Mouse (Mus musculus): ENCODE data around the gene Vps8. TPM values are rescaled to one million over a fixed set of nuclear protein-coding genes. Genes with fewer than 3 reads are reported as not detected.

Vps8 gene
- polyA plus RNA-seq, 1 experiment from 2014 or later = 33.1 TPM

- Histone ChIP-seq H3K27me3 (replicated peaks; ENCODE audit: control insufficient read depth, insufficient read depth, low read length) (no peaks in the 10 kb centered on the region), H3K9ac (ENCODE audit: low read depth, low read length) (peak overlapping the region; percentile 31; the same call in 1 of the 2 replicates), H3K9me3 (ENCODE audit: control insufficient read depth, low read length) (no peaks in the 10 kb centered on the region), H3K4me2 (ENCODE audit: low read length) (0 out of 2 replicates have a peak overlapping the region, but pooled peaks have one; percentile 5), H3K4me1 (ENCODE audit: control insufficient read depth, insufficient read depth, low read depth, low read length) (peaks cover 15% of the 10 kb centered on the region), H3K4me3 (ENCODE audit: low read length) (no peak overlapping the region), H3K36me3 (ENCODE audit: control insufficient read depth, insufficient read depth, low read length) (no peaks in the 10 kb centered on the region), H3K27ac (ENCODE audit: low read depth, low read length) (peak overlapping the region; percentile 60; the same call in 1 of the 2 replicates)
- WGBS = 8% methylated on average over 8 of the region's 8 CpGs
- ATAC-seq = peak; percentile 66
Measured at GRCm38 (mm10) chr16:21398345-21399051, 24.4 kb upstream of the Vps8 start.

GRCm38 (mm10) chr16:21399942-21400341 lies 23.0 kb upstream of the Vps8 start:
- Histone ChIP-seq H3K9me3 (ENCODE audit: control insufficient read depth, low read length) (no peaks in the 10 kb centered on the region), H3K9ac (ENCODE audit: low read depth, low read length) (no peak overlapping the region), H3K4me1 (ENCODE audit: control insufficient read depth, insufficient read depth, low read depth, low read length) (peaks cover 15% of the 10 kb centered on the region), H3K4me2 (ENCODE audit: low read length) (no peak overlapping the region), H3K27ac (ENCODE audit: low read depth, low read length) (no peak overlapping the region), H3K27me3 (replicated peaks; ENCODE audit: control insufficient read depth, insufficient read depth, low read length) (no peaks in the 10 kb centered on the region), H3K4me3 (ENCODE audit: low read length) (no peak overlapping the region), H3K36me3 (ENCODE audit: control insufficient read depth, insufficient read depth, low read length) (no peaks in the 10 kb centered on the region)
- 78% methylated on average over 4 of the region's 4 CpGs for WGBS
- ATAC-seq = no peak

GRCm38 (mm10) chr16:21402068-21402467 lies 20.9 kb upstream of the Vps8 start:
- Histone ChIP-seq H3K9ac (ENCODE audit: low read depth, low read length) (no peak overlapping the region), H3K4me1 (ENCODE audit: control insufficient read depth, insufficient read depth, low read depth, low read length) (peaks cover 10% of the 10 kb centered on the region), H3K9me3 (ENCODE audit: control insufficient read depth, low read length) (no peaks in the 10 kb centered on the region), H3K27me3 (replicated peaks; ENCODE audit: control insufficient read depth, insufficient read depth, low read length) (no peaks in the 10 kb centered on the region), H3K4me2 (ENCODE audit: low read length) (no peak overlapping the region), H3K36me3 (ENCODE audit: control insufficient read depth, insufficient read depth, low read length) (no peaks in the 10 kb centered on the region), H3K4me3 (ENCODE audit: low read length) (no peak overlapping the region), H3K27ac (ENCODE audit: low read depth, low read length) (no peak overlapping the region)
- no peak for ATAC-seq
- WGBS = 72% methylated on average over 17 of the region's 17 CpGs

- Histone ChIP-seq H3K9me3 (ENCODE audit: control insufficient read depth, low read length) (no peaks in the 10 kb centered on the region), H3K27me3 (replicated peaks; ENCODE audit: control insufficient read depth, insufficient read depth, low read length) (no peaks in the 10 kb centered on the region), H3K4me1 (ENCODE audit: control insufficient read depth, insufficient read depth, low read depth, low read length) (peaks cover 3% of the 10 kb centered on the region), H3K9ac (ENCODE audit: low read depth, low read length) (no peak overlapping the region), H3K27ac (ENCODE audit: low read depth, low read length) (no peak overlapping the region), H3K4me3 (ENCODE audit: low read length) (no peak overlapping the region), H3K36me3 (ENCODE audit: control insufficient read depth, insufficient read depth, low read length) (no peaks in the 10 kb centered on the region), H3K4me2 (ENCODE audit: low read length) (no peak overlapping the region)
- 69% methylated on average over 2 of the region's 2 CpGs for WGBS
- no peak for ATAC-seq
Measured at GRCm38 (mm10) chr16:21403402-21403801, 19.5 kb upstream of the Vps8 start.

GRCm38 (mm10) chr16:21404631-21405030 lies 18.3 kb upstream of the Vps8 start:
- no peak overlapping the region for H3K4me3 ChIP-seq (ENCODE audit: low read length)
- H3K4me2 ChIP-seq (ENCODE audit: low read length) = no peak overlapping the region
- no peak for ATAC-seq
- no peaks in the 10 kb centered on the region for H3K36me3 ChIP-seq (ENCODE audit: control insufficient read depth, insufficient read depth, low read length)
- 48% methylated on average over 5 of the region's 5 CpGs for WGBS
- H3K9ac ChIP-seq (ENCODE audit: low read depth, low read length) = no peak overlapping the region
- H3K9me3 ChIP-seq (ENCODE audit: control insufficient read depth, low read length) = no peaks in the 10 kb centered on the region
- no peaks in the 10 kb centered on the region for H3K4me1 ChIP-seq (ENCODE audit: control insufficient read depth, insufficient read depth, low read depth, low read length)
- H3K27me3 ChIP-seq (replicated peaks; ENCODE audit: control insufficient read depth, insufficient read depth, low read length) = no peaks in the 10 kb centered on the region
- H3K27ac ChIP-seq (ENCODE audit: low read depth, low read length) = no peak overlapping the region

- H3K4me2 ChIP-seq (ENCODE audit: low read length) = no peak overlapping the region
- no peaks in the 10 kb centered on the region for H3K9me3 ChIP-seq (ENCODE audit: control insufficient read depth, low read length)
- H3K9ac ChIP-seq (ENCODE audit: low read depth, low read length) = no peak overlapping the region
- H3K4me3 ChIP-seq (ENCODE audit: low read length) = no peak overlapping the region
- 52% methylated on average over 6 of the region's 6 CpGs for WGBS
- peak; percentile 57; the same call in 1 of the 2 replicates for ATAC-seq
- H3K36me3 ChIP-seq (ENCODE audit: control insufficient read depth, insufficient read depth, low read length) = no peaks in the 10 kb centered on the region
- no peaks in the 10 kb centered on the region for H3K4me1 ChIP-seq (ENCODE audit: control insufficient read depth, insufficient read depth, low read depth, low read length)
- H3K27ac ChIP-seq (ENCODE audit: low read depth, low read length) = no peak overlapping the region
- no peaks in the 10 kb centered on the region for H3K27me3 ChIP-seq (replicated peaks; ENCODE audit: control insufficient read depth, insufficient read depth, low read length)
Measured at GRCm38 (mm10) chr16:21405224-21405969, 17.5 kb upstream of the Vps8 start.

- Histone ChIP-seq H3K9ac (ENCODE audit: low read depth, low read length) (no peak overlapping the region), H3K9me3 (ENCODE audit: control insufficient read depth, low read length) (no peaks in the 10 kb centered on the region), H3K36me3 (ENCODE audit: control insufficient read depth, insufficient read depth, low read length) (no peaks in the 10 kb centered on the region), H3K27me3 (replicated peaks; ENCODE audit: control insufficient read depth, insufficient read depth, low read length) (no peaks in the 10 kb centered on the region), H3K4me2 (ENCODE audit: low read length) (no peak overlapping the region), H3K27ac (ENCODE audit: low read depth, low read length) (no peak overlapping the region), H3K4me1 (ENCODE audit: control insufficient read depth, insufficient read depth, low read depth, low read length) (no peaks in the 10 kb centered on the region), H3K4me3 (ENCODE audit: low read length) (no peak overlapping the region)
- no peak for ATAC-seq
- WGBS = 78% methylated on average over 6 of the region's 6 CpGs
Measured at GRCm38 (mm10) chr16:21406136-21406535, 16.8 kb upstream of the Vps8 start.

- no peak overlapping the region for H3K4me2 ChIP-seq (ENCODE audit: low read length)
- no peak overlapping the region for H3K27ac ChIP-seq (ENCODE audit: low read depth, low read length)
- ATAC-seq = no peak
- no peaks in the 10 kb centered on the region for H3K27me3 ChIP-seq (replicated peaks; ENCODE audit: control insufficient read depth, insufficient read depth, low read length)
- no peak overlapping the region for H3K4me3 ChIP-seq (ENCODE audit: low read length)
- no peak overlapping the region for H3K9ac ChIP-seq (ENCODE audit: low read depth, low read length)
- H3K4me1 ChIP-seq (ENCODE audit: control insufficient read depth, insufficient read depth, low read depth, low read length) = no peaks in the 10 kb centered on the region
- H3K9me3 ChIP-seq (ENCODE audit: control insufficient read depth, low read length) = no peaks in the 10 kb centered on the region
- H3K36me3 ChIP-seq (ENCODE audit: control insufficient read depth, insufficient read depth, low read length) = no peaks in the 10 kb centered on the region
Measured at GRCm38 (mm10) chr16:21411779-21412178, 11.1 kb upstream of the Vps8 start.

GRCm38 (mm10) chr16:21412593-21413047 lies 10.3 kb upstream of the Vps8 start:
- Histone ChIP-seq H3K27ac (ENCODE audit: low read depth, low read length) (no peak overlapping the region), H3K9ac (ENCODE audit: low read depth, low read length) (no peak overlapping the region), H3K4me3 (ENCODE audit: low read length) (no peak overlapping the region), H3K36me3 (ENCODE audit: control insufficient read depth, insufficient read depth, low read length) (no peaks in the 10 kb centered on the region), H3K27me3 (replicated peaks; ENCODE audit: control insufficient read depth, insufficient read depth, low read length) (no peaks in the 10 kb centered on the region), H3K9me3 (ENCODE audit: control insufficient read depth, low read length) (no peaks in the 10 kb centered on the region), H3K4me1 (ENCODE audit: control insufficient read depth, insufficient read depth, low read depth, low read length) (no peaks in the 10 kb centered on the region), H3K4me2 (ENCODE audit: low read length) (no peak overlapping the region)
- peak; percentile 79 for ATAC-seq
- WGBS = 22% methylated on average over 8 of the region's 8 CpGs

Measured in hindbrain, embryonic 16.5 days (tissue).